Mouse (Mus musculus) myocyte (in vitro differentiated cells): ENCODE data around the gene Crym.

Experiments
- MAX ChIP-seq: IDR thresholded peaks from one replicate; pipeline ENCODE4 v1.6.1; 2011; ENCODE audit warnings: low read depth, mild to moderate bottlenecking, control low read depth
- POLR2A ChIP-seq: IDR thresholded peaks from one replicate; pipeline ENCODE4 v1.6.1; 2011; ENCODE audit warnings: low read depth, mild to moderate bottlenecking, control low read depth, moderate library complexity; ENCODE audit not compliant: insufficient read length

GRCm38 (mm10) chr7:120163581-120164251 is 38.2 kb downstream of the Crym start:
- no peak for TF ChIP-seq POLR2A
- TF ChIP-seq MAX: no peak
